ENCODE assay signal across 9 mouse cellular contexts in genomic region chrX:53166901-53167525, GRCm38 (mm10).
DNase-seq lines count a peak whose midpoint lies in the region; ATAC-seq lines count a peak whose summit lies in the region.
"Had no signal": no experiment of that assay in that cellular context is flagged by ENCODE, and none has a peak within 500 bp of the region (broad histone marks: within the 10 kb centered on the region; RNA-seq: fewer than 3 reads in every experiment).

No protein-coding gene starts in this region.

- 69% methylated on average over 4 of the region's 4 CpGs for WGBS in hindbrain, embryonic 10.5 days
- 51% methylated on average over 4 of the region's 4 CpGs for WGBS in hindbrain, embryonic 14.5 days
- WGBS in embryonic facial prominence, embryonic 15.5 days, result 42% methylated on average over 4 of the region's 4 CpGs

- H3K36me3 ChIP-seq in hindbrain, embryonic 10.5 days, result no peaks in the 10 kb centered on the region
- no peaks in the 10 kb centered on the region for H3K36me3 ChIP-seq in hindbrain, embryonic 14.5 days (replicated peaks; ENCODE audit: control insufficient read depth, insufficient read depth)
- H3K36me3 ChIP-seq in embryonic facial prominence, embryonic 15.5 days, result no peaks in the 10 kb centered on the region
- H3K36me3 ChIP-seq: hindbrain, embryonic 15.5 days had no signal

- H3K4me1 ChIP-seq in hindbrain, embryonic 10.5 days (replicated peaks), result peaks cover 4% of the 10 kb centered on the region; the same call in 1 of the 2 replicates
- no peaks in the 10 kb centered on the region for H3K4me1 ChIP-seq in hindbrain, embryonic 14.5 days (replicated peaks; ENCODE audit: control insufficient read depth, insufficient read depth, low read length)
- 0 out of 2 replicates have a peak, but pooled peaks cover 5% of the 10 kb centered on the region for H3K4me1 ChIP-seq in embryonic facial prominence, embryonic 15.5 days
- H3K4me1 ChIP-seq: hindbrain, embryonic 15.5 days had no signal

- H3K27ac ChIP-seq in hindbrain, embryonic 10.5 days, result peak overlapping the region; percentile 23; the same call in 1 of the 2 replicates
- no peak overlapping the region for H3K27ac ChIP-seq in hindbrain, embryonic 14.5 days
- H3K27ac ChIP-seq in embryonic facial prominence, embryonic 15.5 days (replicated peaks), result peak overlapping the region; percentile 48
- H3K27ac ChIP-seq: hindbrain, embryonic 15.5 days had no signal

- H3K4me3 ChIP-seq in hindbrain, embryonic 10.5 days, result no peak overlapping the region
- H3K4me3 ChIP-seq in hindbrain, embryonic 14.5 days (replicated peaks; ENCODE audit: low read length), result no peak overlapping the region
- no peak overlapping the region for H3K4me3 ChIP-seq in embryonic facial prominence, embryonic 15.5 days (replicated peaks)
- H3K4me3 ChIP-seq: hindbrain, embryonic 15.5 days had no signal

- H3K9ac ChIP-seq in hindbrain, embryonic 14.5 days, result no peak overlapping the region
- H3K9ac ChIP-seq in embryonic facial prominence, embryonic 15.5 days, result no peak overlapping the region
- H3K9ac ChIP-seq: hindbrain, embryonic 15.5 days had no signal

- no peaks in the 10 kb centered on the region for H3K9me3 ChIP-seq in hindbrain, embryonic 10.5 days
- H3K9me3 ChIP-seq in hindbrain, embryonic 14.5 days (ENCODE audit: control insufficient read depth, low read length), result no peaks in the 10 kb centered on the region
- no peaks in the 10 kb centered on the region for H3K9me3 ChIP-seq in embryonic facial prominence, embryonic 15.5 days (replicated peaks)
- H3K9me3 ChIP-seq: hindbrain, embryonic 15.5 days had no signal

- ATAC-seq in hindbrain, embryonic 14.5 days (ENCODE audit: low FRiP score), result no peak
- no peak for ATAC-seq in embryonic facial prominence, embryonic 15.5 days (ENCODE audit: insufficient number of reproducible peaks, low FRiP score, low TSS enrichment, low read depth)
- no peak for ATAC-seq in monocyte, adult 5-6 weeks (replicated peaks; ENCODE audit: insufficient number of reproducible peaks, low FRiP score, low TSS enrichment, poor library complexity, severe bottlenecking)

- no peaks in the 10 kb centered on the region for H3K27me3 ChIP-seq in hindbrain, embryonic 10.5 days (ENCODE audit: insufficient read depth, poor library complexity, severe bottlenecking)
- no peaks in the 10 kb centered on the region for H3K27me3 ChIP-seq in hindbrain, embryonic 14.5 days (ENCODE audit: control insufficient read depth, insufficient read depth, low read length)
- no peaks in the 10 kb centered on the region for H3K27me3 ChIP-seq in embryonic facial prominence, embryonic 15.5 days
- H3K27me3 ChIP-seq: hindbrain, embryonic 15.5 days had no signal

- no peak for DNase-seq in hindbrain, embryonic 10.5 days (ENCODE audit: low spot score)
- no peak for DNase-seq in hindbrain, embryonic 14.5 days (ENCODE audit: low spot score)
- DNase-seq in 3134 (ENCODE audit: extremely low read depth, insufficient read length, low spot score), result peak; percentile 33
- peak; percentile 38 for DNase-seq in heart, postnatal 4 days
- DNase-seq in thymus, adult 18-20 months, result no peak
- no peak for DNase-seq in retina, postnatal 1 day

- no peak overlapping the region for H3K4me2 ChIP-seq in hindbrain, embryonic 14.5 days (replicated peaks)
- no peak overlapping the region for H3K4me2 ChIP-seq in embryonic facial prominence, embryonic 15.5 days (replicated peaks)
- H3K4me2 ChIP-seq: hindbrain, embryonic 15.5 days had no signal

Comparison
In these comparisons a context has a peak if more than half of its experiments do, and no peak if none do; other contexts are left out.
1. DNase-seq: peak in 3134 (single experiment) and heart, postnatal 4 days (single experiment); none in hindbrain, embryonic 10.5 days (single experiment), hindbrain, embryonic 14.5 days (single experiment), thymus, adult 18-20 months (0 of 2) and retina, postnatal 1 day (single experiment).